Mouse (Mus musculus): ENCODE results near the gene Gja8.

Gene Gja8

GRCm38 (mm10) chr3:96879536-96879935, 46.3 kb downstream of the Gja8 start:
- DNase-seq (ENCODE audit: low read depth, low spot score), result no peak

GRCm38 (mm10) chr3:96874808-96875571, 50.8 kb downstream of the Gja8 start:
- DNase-seq (ENCODE audit: low read depth, low spot score), result no peak

GRCm38 (mm10) chr3:96872501-96872900, 53.3 kb downstream of the Gja8 start:
- no peak for DNase-seq (ENCODE audit: low read depth, low spot score)

- no peak for DNase-seq (ENCODE audit: low read depth, low spot score)
These were observed 54.8 kb downstream of the Gja8 start for GRCm38 (mm10) chr3:96871070-96871469.

GRCm38 (mm10) chr3:96870270-96870669, 55.5 kb downstream of the Gja8 start:
- DNase-seq (ENCODE audit: low read depth, low spot score), result no peak

- no peak for DNase-seq (ENCODE audit: low read depth, low spot score)
These were observed 56.7 kb downstream of the Gja8 start for GRCm38 (mm10) chr3:96869091-96869490.

- DNase-seq (ENCODE audit: low read depth, low spot score), result no peak
These were observed 57.3 kb downstream of the Gja8 start for GRCm38 (mm10) chr3:96868566-96868965.

GRCm38 (mm10) chr3:96867863-96868262, 58.0 kb downstream of the Gja8 start:
- no peak for DNase-seq (ENCODE audit: low read depth, low spot score)

Data from c-Kit-negative CD71-positive TER-119-positive erythroid progenitor cells, embryonic 14.5 days (primary cell).